Mouse (Mus musculus) lung, adult 2 months (tissue): ENCODE data around the gene Wasl.

Experiments used
- CTCF ChIP-seq: fragments of 200-500 bp; IDR thresholded peaks from 2 replicates; pipeline ENCODE4 v1.5.1; 2011; ENCODE audit warnings: mild to moderate bottlenecking, low read length, control low read depth; ENCODE audit not compliant: insufficient read depth
- POLR2A ChIP-seq: fragments of 200-500 bp; IDR thresholded peaks from 2 replicates; pipeline ENCODE4 v1.6.1; 2011; ENCODE audit warnings: low read depth, mild to moderate bottlenecking, control low read depth, low read length, borderline replicate concordance; ENCODE audit errors: extremely low read depth

DNA sequence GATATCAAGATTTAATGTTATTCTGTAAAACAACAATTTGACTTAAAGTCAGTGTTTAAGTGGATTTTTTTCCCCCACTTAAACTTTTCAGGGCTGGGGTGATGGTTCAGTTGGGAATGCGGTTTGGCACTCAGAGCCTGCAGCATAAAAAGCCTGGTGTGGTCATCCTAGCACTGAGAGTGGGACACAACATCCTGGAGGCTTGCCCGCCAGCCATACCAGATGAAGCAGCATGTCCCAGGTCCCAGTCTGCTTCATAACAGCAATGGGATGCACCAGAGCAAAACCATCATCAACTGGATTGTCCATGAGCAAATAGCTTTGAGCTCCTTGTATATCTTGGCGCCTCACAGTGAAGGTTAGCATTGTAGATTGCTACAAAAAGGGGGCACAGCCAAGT, 56.1 kb downstream of the Wasl start:
- no peak for TF ChIP-seq CTCF
- no peak for TF ChIP-seq POLR2A
